Mouse (Mus musculus): ENCODE data around the gene Cps1. TPM values are rescaled to one million over a fixed set of nuclear protein-coding genes. Genes with fewer than 3 reads are reported as not detected.

The Cps1 gene
- polyA plus RNA-seq (2012; rRNA removed; ENCODE audit: low replicate concordance) = 0.03 and 0.24 TPM in 2 replicates

DNA sequence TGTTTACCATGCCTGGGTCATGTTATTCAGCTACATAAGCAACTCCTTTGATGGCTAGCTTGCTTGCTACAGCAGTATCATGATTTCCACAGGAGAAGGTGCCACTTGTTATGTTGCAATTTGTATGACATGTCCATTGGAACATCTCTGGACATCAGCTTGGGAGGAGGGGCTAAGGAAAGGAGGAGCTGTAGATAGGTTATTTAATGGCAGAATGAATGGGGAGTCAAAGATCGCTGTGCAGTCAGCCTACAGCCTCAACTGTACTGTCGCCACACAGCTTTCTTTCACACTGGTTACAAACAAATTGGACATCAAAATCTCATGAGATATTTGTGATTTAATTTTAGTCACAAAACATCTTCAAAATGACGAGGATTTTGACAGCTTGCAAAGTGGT lies at the start of gene Cps1:
Gene Cps1 (plus strand): TSS at position 230 of the 400 bp plus-strand sequence.

Other genes starting within 250 kb of the Cps1 start
- 13.0 and 30.2 TPM in 2 replicates for gene Myl1, start 177.6 kb upstream of the Cps1 start, polyA plus RNA-seq (2012; rRNA removed; ENCODE audit: low replicate concordance)
- 80.4 and 86.6 TPM in 2 replicates for gene Lancl1, start 84.2 kb upstream of the Cps1 start, polyA plus RNA-seq (2012; rRNA removed; ENCODE audit: low replicate concordance)

Data from subcutaneous adipose tissue, adult 2 months (tissue).